Mouse (Mus musculus): ENCODE results near the gene Olfr544. TPM values are rescaled to one million over a fixed set of nuclear protein-coding genes. Genes with fewer than 3 reads are reported as not detected.
A peak's percentile ranks its signal among the peaks of the same experiment; 100 is the strongest.

Olfr544 gene
- 0.06 and 0.08 TPM in 2 replicates for polyA plus RNA-seq (2016; fragmentation: Nextera tagmentation; extraction: Ambion mirVana)

DNA sequence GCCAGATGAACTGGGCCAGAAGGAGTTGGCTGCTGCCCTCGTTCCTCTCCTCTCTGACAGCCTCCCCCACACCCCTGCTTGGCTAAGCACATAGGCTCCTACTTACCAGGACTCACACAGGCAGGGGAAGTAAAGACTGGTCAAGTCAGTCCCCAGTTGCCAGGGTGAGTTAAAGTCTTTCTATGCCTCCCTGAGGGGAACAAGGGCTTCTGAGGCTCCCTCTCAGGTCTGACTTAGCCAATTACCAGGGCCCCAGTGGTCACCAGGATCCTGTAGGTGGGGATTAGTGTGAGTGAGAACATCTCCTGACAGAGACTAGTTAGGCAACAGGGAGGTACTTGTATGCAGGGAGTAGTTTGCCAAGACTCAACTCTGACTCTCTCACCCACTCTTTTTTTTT, at the start of gene Olfr544:
Gene Olfr544, minus strand, starts transcription at position 153 of the 400 bp plus-strand sequence.
- no peak within 1 kb of the TSS for H3K27ac ChIP-seq (ENCODE audit: poor library complexity, severe bottlenecking)
- peaks cover 11% of the 10 kb centered on the region; the same call in 1 of the 2 replicates for H3K4me1 ChIP-seq (replicated peaks)
- H3K9me3 ChIP-seq (replicated peaks) = 0 out of 2 replicates have a peak, but pooled peaks cover 3% of the 10 kb centered on the region
- no peak for ATAC-seq (ENCODE audit: insufficient number of reproducible peaks, low FRiP score)
- WGBS = 33% methylated on average over 1 of the region's 1 CpGs
- no peak within 1 kb of the TSS for H3K4me3 ChIP-seq
- no peaks in the 10 kb centered on the region for H3K36me3 ChIP-seq
- no peak within 1 kb of the TSS for H3K4me2 ChIP-seq
- no peak within 1 kb of the TSS for H3K9ac ChIP-seq
- no peaks in the 10 kb centered on the region for H3K27me3 ChIP-seq (replicated peaks)

DNA sequence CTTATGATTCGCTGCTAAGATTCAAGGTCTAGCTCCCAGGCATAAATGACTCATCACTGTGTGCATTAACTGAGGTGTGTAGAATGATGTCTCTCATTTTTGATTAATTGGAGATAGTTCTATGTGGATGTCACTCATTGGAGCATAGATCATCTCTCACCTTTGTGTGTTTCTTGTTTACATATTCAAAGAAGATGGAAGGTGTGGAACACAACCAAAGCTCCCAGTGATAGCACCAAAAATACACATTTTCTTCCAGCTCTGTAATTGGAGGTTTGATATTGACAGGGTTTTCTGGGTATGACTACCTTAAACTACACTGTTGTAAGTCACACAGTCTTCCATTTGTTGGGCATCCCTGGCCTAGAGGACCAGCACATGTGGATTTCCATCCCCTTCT, 46.3 kb upstream of the Olfr544 start, which contains the start of gene Olfr547:
Gene Olfr547, plus strand, starts transcription at position 301 of the 400 bp plus-strand sequence.
- no peak for ATAC-seq (ENCODE audit: insufficient number of reproducible peaks, low FRiP score)
- H3K27me3 ChIP-seq (replicated peaks) = no peaks in the 10 kb centered on the region
- H3K4me2 ChIP-seq = no peak within 1 kb of the TSS
- no peak within 1 kb of the TSS for H3K27ac ChIP-seq (ENCODE audit: poor library complexity, severe bottlenecking)
- no peaks in the 10 kb centered on the region for H3K9me3 ChIP-seq (replicated peaks)
- H3K4me3 ChIP-seq = no peak within 1 kb of the TSS
- H3K4me1 ChIP-seq (replicated peaks) = no peaks in the 10 kb centered on the region
- WGBS = 50% methylated on average over 1 of the region's 1 CpGs
- H3K36me3 ChIP-seq = no peaks in the 10 kb centered on the region
- H3K9ac ChIP-seq = no peak within 1 kb of the TSS

GRCm38 (mm10) chr7:102529052-102529451, 40.9 kb upstream of the Olfr544 start:
- 66% methylated on average over 1 of the region's 1 CpGs for WGBS
- Histone ChIP-seq H3K36me3 (no peaks in the 10 kb centered on the region), H3K9me3 (replicated peaks) (no peaks in the 10 kb centered on the region), H3K4me2 (no peak overlapping the region), H3K27me3 (replicated peaks) (no peaks in the 10 kb centered on the region), H3K9ac (no peak overlapping the region), H3K27ac (ENCODE audit: poor library complexity, severe bottlenecking) (no peak overlapping the region), H3K4me3 (no peak overlapping the region), H3K4me1 (replicated peaks) (no peaks in the 10 kb centered on the region)
- no peak for ATAC-seq (ENCODE audit: insufficient number of reproducible peaks, low FRiP score)

DNA sequence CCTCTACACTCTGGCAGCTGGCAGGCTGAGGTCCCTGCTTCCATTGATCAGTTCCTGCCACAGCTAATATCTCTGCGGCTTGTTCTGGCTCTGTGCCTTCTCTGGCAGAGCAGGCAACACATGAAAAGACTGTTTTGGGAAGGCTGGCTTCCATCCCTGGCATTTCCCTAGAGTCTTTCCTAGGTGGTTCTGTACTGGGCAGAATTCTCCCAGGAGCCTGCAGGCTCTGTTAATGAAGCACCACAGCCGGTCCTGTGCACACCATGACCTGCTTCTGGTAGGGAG, 28.9 kb upstream of the Olfr544 start:
- no peak for ATAC-seq (ENCODE audit: insufficient number of reproducible peaks, low FRiP score)
- Histone ChIP-seq H3K4me1 (replicated peaks) (peaks cover 2% of the 10 kb centered on the region; the same call in 1 of the 2 replicates), H3K9me3 (replicated peaks) (no peaks in the 10 kb centered on the region), H3K27ac (ENCODE audit: poor library complexity, severe bottlenecking) (no peak overlapping the region), H3K27me3 (replicated peaks) (peaks cover 35% of the 10 kb centered on the region; the same call in 1 of the 2 replicates), H3K9ac (no peak overlapping the region), H3K4me2 (no peak overlapping the region), H3K36me3 (no peaks in the 10 kb centered on the region), H3K4me3 (no peak overlapping the region)
- 67% methylated on average over 2 of the region's 2 CpGs for WGBS

GRCm38 (mm10) chr7:102516261-102517050, 28.3 kb upstream of the Olfr544 start:
- no peak for ATAC-seq (ENCODE audit: insufficient number of reproducible peaks, low FRiP score)

GRCm38 (mm10) chr7:102514144-102514543, 26.0 kb upstream of the Olfr544 start:
- WGBS = 34% methylated on average over 4 of the region's 4 CpGs
- Histone ChIP-seq H3K36me3 (no peaks in the 10 kb centered on the region), H3K4me2 (no peak overlapping the region), H3K9ac (no peak overlapping the region), H3K27me3 (replicated peaks) (peaks cover 41% of the 10 kb centered on the region), H3K9me3 (replicated peaks) (no peaks in the 10 kb centered on the region), H3K27ac (ENCODE audit: poor library complexity, severe bottlenecking) (no peak overlapping the region), H3K4me1 (replicated peaks) (peaks cover 2% of the 10 kb centered on the region; the same call in 1 of the 2 replicates), H3K4me3 (no peak overlapping the region)
- ATAC-seq (ENCODE audit: insufficient number of reproducible peaks, low FRiP score) = no peak

More at GRCm38 (mm10) chr7:102516261-102517050, 28.3 kb upstream of the Olfr544 start:
- Histone ChIP-seq H3K4me3 (no peak overlapping the region), H3K27ac (ENCODE audit: poor library complexity, severe bottlenecking) (no peak overlapping the region), H3K9ac (no peak overlapping the region), H3K4me2 (no peak overlapping the region), H3K27me3 (replicated peaks) (peaks cover 40% of the 10 kb centered on the region), H3K4me1 (replicated peaks) (peaks cover 2% of the 10 kb centered on the region; the same call in 1 of the 2 replicates), H3K36me3 (no peaks in the 10 kb centered on the region), H3K9me3 (replicated peaks) (no peaks in the 10 kb centered on the region)
- 66% methylated on average over 10 of the region's 10 CpGs for WGBS

DNA sequence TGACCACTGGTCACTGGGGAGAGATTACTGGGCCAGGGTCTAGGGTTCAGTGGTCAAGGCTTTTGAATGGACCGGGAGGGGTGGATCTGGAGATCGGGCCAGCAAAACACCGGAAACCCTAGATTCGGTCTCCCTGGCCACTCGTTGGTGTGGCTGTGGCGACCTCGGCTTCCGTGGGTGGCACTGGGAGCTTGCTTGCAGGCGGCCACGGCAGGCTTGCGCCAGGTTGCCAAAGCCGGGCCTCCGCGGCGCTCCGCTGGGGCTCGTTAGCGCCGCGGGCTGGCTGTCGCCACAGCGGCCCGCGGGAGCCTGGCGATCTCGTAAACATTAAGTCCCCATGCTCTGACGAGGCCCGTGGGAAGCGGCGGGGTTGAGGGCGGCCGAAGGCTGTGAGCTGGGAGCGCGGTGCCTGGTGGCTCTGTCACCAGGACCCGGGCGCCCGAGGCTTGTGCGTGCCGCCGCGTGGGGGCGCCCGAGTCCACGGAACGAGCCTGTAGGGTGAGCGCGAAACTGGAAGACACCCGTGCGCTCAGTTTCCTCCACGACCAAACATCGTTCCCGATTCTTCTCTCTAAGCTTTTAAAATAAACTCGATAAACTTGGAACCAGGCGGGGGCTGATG, 24.8 kb upstream of the Olfr544 start:
- Histone ChIP-seq H3K9me3 (replicated peaks) (no peaks in the 10 kb centered on the region), H3K36me3 (no peaks in the 10 kb centered on the region), H3K9ac (peak overlapping the region; percentile 81), H3K27me3 (replicated peaks) (peaks cover 41% of the 10 kb centered on the region), H3K4me2 (peak overlapping the region; percentile 94), H3K4me1 (replicated peaks) (peaks cover 2% of the 10 kb centered on the region; the same call in 1 of the 2 replicates), H3K27ac (ENCODE audit: poor library complexity, severe bottlenecking) (no peak overlapping the region), H3K4me3 (peak overlapping the region; percentile 58)
- WGBS = under 1% methylated on average over 54 of the region's 54 CpGs
- peak; percentile 87 for ATAC-seq (ENCODE audit: insufficient number of reproducible peaks, low FRiP score)

DNA sequence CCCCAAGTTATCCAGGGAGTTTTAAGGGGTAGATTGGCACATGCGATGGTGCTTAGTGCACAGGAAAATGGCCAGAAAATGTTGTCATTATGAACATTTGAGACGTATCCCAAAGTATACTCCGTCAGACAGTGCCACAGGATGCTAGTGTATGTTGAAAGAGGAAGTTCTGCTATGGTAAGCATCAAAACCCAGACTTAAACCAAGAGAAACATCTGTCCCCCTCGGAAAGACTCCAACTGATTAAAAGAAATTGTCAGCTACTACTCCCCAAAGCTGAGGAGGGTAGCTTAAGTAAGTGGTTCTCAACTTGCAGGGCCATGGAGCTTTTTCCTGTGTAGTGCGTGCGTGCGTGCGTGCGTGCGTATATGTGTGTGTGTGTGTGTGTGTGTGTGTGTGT, 23.8 kb upstream of the Olfr544 start:
- 86% methylated on average over 10 of the region's 10 CpGs for WGBS
- Histone ChIP-seq H3K27me3 (replicated peaks) (peaks cover 41% of the 10 kb centered on the region), H3K9ac (no peak overlapping the region), H3K4me2 (no peak overlapping the region), H3K9me3 (replicated peaks) (no peaks in the 10 kb centered on the region), H3K4me1 (replicated peaks) (peaks cover 2% of the 10 kb centered on the region; the same call in 1 of the 2 replicates), H3K27ac (ENCODE audit: poor library complexity, severe bottlenecking) (no peak overlapping the region), H3K36me3 (no peaks in the 10 kb centered on the region), H3K4me3 (no peak overlapping the region)
- ATAC-seq (ENCODE audit: insufficient number of reproducible peaks, low FRiP score) = no peak

DNA sequence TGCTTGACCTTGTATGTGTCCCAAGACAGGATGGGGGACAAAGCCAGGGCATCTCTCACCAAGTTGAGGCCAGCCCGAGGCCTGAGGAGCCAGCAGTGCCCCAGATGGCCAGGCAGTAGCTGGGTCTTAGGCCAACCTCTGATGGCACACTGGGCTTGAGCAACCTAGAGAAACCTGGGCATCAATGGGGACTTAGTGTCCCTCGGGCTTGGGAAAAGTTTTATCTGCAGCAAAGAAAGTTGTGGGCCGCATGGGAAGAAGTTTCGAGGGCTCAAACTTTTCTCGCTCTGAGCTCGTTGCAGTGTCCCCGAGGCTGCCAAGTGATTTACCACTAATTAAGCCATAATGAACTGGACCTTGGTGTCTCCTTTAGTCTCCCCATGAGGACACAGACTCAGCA, 21.6 kb upstream of the Olfr544 start:
- H3K9me3 ChIP-seq (replicated peaks) = no peaks in the 10 kb centered on the region
- H3K4me3 ChIP-seq = no peak overlapping the region
- ATAC-seq (ENCODE audit: insufficient number of reproducible peaks, low FRiP score) = no peak
- H3K4me1 ChIP-seq (replicated peaks) = no peaks in the 10 kb centered on the region
- H3K4me2 ChIP-seq = no peak overlapping the region
- H3K9ac ChIP-seq = no peak overlapping the region
- H3K27me3 ChIP-seq (replicated peaks) = peaks cover 21% of the 10 kb centered on the region
- H3K27ac ChIP-seq (ENCODE audit: poor library complexity, severe bottlenecking) = no peak overlapping the region
- WGBS = 83% methylated on average over 7 of the region's 7 CpGs
- no peaks in the 10 kb centered on the region for H3K36me3 ChIP-seq

DNA sequence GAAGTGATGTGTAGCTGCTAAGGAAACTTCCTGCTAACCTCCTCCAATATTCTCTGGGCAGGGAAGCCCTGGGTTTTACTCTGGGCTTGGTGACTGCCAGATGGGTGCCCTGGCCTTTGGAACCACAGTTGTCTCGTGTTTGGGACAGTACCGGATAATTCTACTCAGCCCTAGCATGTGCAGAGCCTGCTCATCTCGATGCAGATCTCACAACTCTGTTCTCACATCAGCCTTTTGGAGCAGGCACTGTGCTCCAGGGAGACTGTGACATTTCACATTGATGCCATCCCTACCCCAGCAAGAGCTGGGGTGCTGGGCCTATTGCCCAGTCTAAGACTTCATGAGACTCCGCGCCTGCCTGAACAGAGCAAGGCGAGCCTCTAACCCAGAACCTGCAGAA, 20.6 kb upstream of the Olfr544 start:
- no peaks in the 10 kb centered on the region for H3K4me1 ChIP-seq (replicated peaks)
- ATAC-seq (ENCODE audit: insufficient number of reproducible peaks, low FRiP score) = no peak
- H3K27ac ChIP-seq (ENCODE audit: poor library complexity, severe bottlenecking) = no peak overlapping the region
- H3K4me2 ChIP-seq = no peak overlapping the region
- no peak overlapping the region for H3K9ac ChIP-seq
- peaks cover 12% of the 10 kb centered on the region for H3K27me3 ChIP-seq (replicated peaks)
- no peaks in the 10 kb centered on the region for H3K36me3 ChIP-seq
- WGBS = 82% methylated on average over 6 of the region's 6 CpGs
- no peaks in the 10 kb centered on the region for H3K9me3 ChIP-seq (replicated peaks)
- H3K4me3 ChIP-seq = no peak overlapping the region

- H3K9me3 ChIP-seq (replicated peaks) = no peaks in the 10 kb centered on the region
- H3K4me2 ChIP-seq = no peak overlapping the region
- H3K4me3 ChIP-seq = no peak overlapping the region
- WGBS = 85% methylated on average over 9 of the region's 9 CpGs
- no peak overlapping the region for H3K9ac ChIP-seq
- ATAC-seq (ENCODE audit: insufficient number of reproducible peaks, low FRiP score) = no peak
- no peak overlapping the region for H3K27ac ChIP-seq (ENCODE audit: poor library complexity, severe bottlenecking)
- no peaks in the 10 kb centered on the region for H3K36me3 ChIP-seq
- no peaks in the 10 kb centered on the region for H3K4me1 ChIP-seq (replicated peaks)
- H3K27me3 ChIP-seq (replicated peaks) = peaks cover 12% of the 10 kb centered on the region
These were observed 20.0 kb upstream of the Olfr544 start for GRCm38 (mm10) chr7:102508066-102508465.
